Mouse (Mus musculus): ENCODE measurements around the gene Syt17. TPM values are rescaled to one million over a fixed set of nuclear protein-coding genes. Genes with fewer than 3 reads are reported as not detected.

The Syt17 gene
- polyA plus RNA-seq, 1 experiment: not detected

DNA sequence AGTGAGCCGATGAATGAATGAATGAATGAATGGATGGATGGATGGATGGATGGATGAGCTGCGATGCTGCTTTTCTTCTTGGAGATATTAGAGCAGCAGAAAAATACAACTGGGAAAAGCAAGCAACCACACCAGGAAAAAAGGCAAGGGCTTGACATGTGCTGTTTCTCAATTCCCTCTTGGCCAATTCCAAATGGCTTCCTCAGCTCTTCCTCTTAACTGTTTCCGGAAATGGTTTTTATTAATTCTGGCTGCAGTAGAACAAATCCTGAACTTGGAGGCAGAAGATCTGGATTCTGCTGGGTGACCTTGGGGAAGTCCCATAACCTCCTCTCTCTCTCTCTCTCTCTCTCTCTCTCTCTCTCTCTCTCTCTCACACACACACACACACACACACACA lies 20.0 kb upstream of the Syt17 start:
- Histone ChIP-seq H3K27ac (ENCODE audit: insufficient read depth, low read depth, low read length) (no peak overlapping the region), H3K4me1 (ENCODE audit: control insufficient read depth, insufficient read depth, low read length) (peaks cover 1% of the 10 kb centered on the region; the same call in 1 of the 2 replicates), H3K4me3 (ENCODE audit: insufficient read depth, low read depth, low read length) (no peak overlapping the region)
- no peak for TF ChIP-seq CTCF (IDR thresholded peaks at IDR 0.05; ENCODE audit: insufficient read depth, low read depth, low read length)
- TF ChIP-seq POLR2A (IDR thresholded peaks at IDR 0.05; ENCODE audit: insufficient read depth, low read depth, low read length): no peak
- WGBS: over 99% methylated on average over 3 of the region's 3 CpGs

DNA sequence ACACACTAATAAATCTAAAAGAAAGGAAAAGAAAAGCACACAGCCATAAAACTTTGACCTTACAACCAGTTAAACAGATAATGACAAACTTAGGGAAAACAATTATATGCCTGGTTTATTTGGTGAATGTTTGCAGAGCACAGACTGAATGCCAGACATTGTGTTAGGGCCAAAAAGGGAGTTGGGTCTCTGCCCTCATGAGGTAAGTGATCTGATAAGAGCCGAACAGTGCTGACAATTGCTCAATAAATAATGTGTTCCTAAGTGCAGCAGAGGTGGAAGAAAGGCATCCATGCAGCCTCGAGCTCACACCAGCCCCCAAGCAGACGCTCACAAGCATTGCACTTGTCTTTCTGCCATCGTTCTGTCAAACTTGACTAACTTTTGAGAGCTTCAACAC lies 16.4 kb upstream of the Syt17 start:
- Histone ChIP-seq H3K4me3 (ENCODE audit: insufficient read depth, low read depth, low read length) (no peak overlapping the region), H3K4me1 (ENCODE audit: control insufficient read depth, insufficient read depth, low read length) (peaks cover 2% of the 10 kb centered on the region), H3K27ac (ENCODE audit: insufficient read depth, low read depth, low read length) (no peak overlapping the region)
- WGBS: 77% methylated on average over 4 of the region's 4 CpGs
- TF ChIP-seq CTCF (IDR thresholded peaks at IDR 0.05; ENCODE audit: insufficient read depth, low read depth, low read length): no peak
- TF ChIP-seq POLR2A (IDR thresholded peaks at IDR 0.05; ENCODE audit: insufficient read depth, low read depth, low read length): no peak

DNA sequence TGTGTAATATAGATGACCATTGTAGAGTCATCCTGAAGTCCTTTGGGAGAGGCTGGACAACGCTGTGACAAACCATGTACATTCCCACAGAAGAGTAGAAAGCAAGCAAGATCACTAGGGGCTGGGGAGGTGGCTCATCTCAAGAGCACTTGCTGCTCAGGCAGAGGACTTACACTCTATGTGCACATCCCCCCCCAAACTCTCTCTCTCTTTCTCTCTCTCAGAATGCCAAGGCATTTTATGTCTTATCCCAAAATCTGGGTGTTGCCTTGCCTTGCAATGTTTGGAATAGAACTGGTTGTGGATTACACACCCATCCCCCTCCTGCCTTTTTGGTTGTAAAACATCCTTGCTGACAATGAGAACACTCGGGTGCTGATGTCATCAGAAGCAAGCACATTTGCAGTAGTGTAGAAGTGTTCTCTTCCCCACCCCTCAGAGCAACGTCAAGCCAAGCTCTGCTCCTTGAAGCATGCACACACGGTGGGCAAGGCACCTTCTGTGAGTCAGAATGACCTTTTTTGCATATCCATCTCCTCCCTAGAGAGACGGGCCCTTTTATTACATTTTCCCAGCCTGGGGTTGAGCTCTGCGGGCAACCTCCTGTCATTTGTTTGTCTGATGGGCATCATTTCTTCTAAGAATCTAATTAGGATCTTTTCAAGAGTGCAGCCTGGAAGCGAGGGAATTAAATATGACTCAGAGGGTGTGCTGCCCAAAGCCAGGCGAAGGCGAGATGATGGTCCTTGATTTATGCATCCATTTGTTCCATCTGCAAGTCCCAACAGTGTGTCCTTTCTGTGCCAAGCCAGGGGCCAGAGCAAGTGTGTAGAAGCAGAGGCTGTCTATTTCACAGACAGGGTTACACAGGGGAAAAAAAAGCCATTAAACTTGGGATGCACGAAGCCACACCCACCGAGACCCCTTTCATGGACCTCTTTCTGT lies 15.1 kb upstream of the Syt17 start:
- H3K4me1 ChIP-seq (ENCODE audit: control insufficient read depth, insufficient read depth, low read length): peaks cover 2% of the 10 kb centered on the region
- no peak overlapping the region for H3K27ac ChIP-seq (ENCODE audit: insufficient read depth, low read depth, low read length)
- H3K4me3 ChIP-seq (ENCODE audit: insufficient read depth, low read depth, low read length): no peak overlapping the region
- WGBS: 38% methylated on average over 11 of the region's 11 CpGs
- no peak for TF ChIP-seq CTCF (IDR thresholded peaks at IDR 0.05; ENCODE audit: insufficient read depth, low read depth, low read length)
- no peak for TF ChIP-seq POLR2A (IDR thresholded peaks at IDR 0.05; ENCODE audit: insufficient read depth, low read depth, low read length)

DNA sequence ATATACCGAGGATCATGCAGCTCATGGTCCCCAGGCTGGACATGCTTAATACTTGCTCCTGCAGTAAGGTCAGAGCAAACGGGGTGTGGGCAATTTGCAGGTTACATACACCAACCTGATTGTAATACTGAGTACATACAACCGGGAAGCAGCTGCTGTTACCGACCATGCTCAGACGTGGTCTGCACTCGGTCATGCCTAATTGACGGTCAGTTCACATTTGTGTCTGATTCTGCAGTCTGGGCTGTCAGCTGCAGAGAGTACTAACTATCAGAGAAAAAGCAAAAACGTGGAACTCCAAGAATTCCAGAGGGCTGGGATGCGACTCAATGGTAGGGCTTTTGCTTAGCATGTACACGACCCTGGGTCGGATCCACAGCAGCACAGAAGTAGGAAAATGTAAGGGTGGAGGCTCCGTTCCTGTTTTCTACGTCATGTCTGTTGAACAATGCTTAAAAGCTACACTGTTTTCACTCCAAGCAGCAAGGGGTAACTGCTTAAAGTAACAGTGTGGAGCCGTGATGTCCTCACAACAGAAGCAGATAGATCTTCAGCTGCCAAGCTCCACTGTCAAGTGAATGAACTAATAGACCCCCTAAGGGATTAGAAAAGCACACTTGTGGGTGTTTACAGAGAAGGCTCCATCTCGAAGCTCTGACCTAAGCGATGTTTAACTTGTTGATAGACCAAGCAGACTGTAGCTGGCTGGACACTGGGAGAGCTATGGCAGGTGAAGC lies 13.5 kb upstream of the Syt17 start:
- WGBS: 51% methylated on average over 16 of the region's 16 CpGs
- H3K27ac ChIP-seq (ENCODE audit: insufficient read depth, low read depth, low read length): no peak overlapping the region
- peaks cover 2% of the 10 kb centered on the region for H3K4me1 ChIP-seq (ENCODE audit: control insufficient read depth, insufficient read depth, low read length)
- TF ChIP-seq POLR2A (IDR thresholded peaks at IDR 0.05; ENCODE audit: insufficient read depth, low read depth, low read length) (no peak), CTCF (IDR thresholded peaks at IDR 0.05; ENCODE audit: insufficient read depth, low read depth, low read length) (no peak)
- no peak overlapping the region for H3K4me3 ChIP-seq (ENCODE audit: insufficient read depth, low read depth, low read length)

DNA sequence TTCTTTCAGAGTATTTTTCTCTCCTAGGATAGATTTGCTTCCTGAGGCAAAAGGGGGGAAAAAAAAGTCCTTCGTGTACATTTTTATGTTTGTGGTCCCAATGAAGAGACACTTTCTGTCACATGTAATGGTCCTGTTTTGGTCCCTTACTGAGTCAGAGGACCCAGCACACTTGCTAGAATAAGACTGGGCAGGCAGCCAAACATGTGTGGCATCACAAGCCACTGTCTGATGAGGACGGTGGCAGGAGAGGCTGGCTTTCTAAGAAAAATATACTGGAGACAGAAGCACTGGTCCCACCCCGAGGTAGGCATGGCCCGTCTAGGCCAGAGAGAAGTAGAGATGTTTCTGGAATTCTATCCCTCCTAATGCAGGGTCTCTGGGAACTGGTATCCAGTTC lies 5.7 kb upstream of the Syt17 start:
- H3K27ac ChIP-seq (ENCODE audit: insufficient read depth, low read depth, low read length): no peak overlapping the region
- WGBS: 25% methylated on average over 4 of the region's 4 CpGs

DNA sequence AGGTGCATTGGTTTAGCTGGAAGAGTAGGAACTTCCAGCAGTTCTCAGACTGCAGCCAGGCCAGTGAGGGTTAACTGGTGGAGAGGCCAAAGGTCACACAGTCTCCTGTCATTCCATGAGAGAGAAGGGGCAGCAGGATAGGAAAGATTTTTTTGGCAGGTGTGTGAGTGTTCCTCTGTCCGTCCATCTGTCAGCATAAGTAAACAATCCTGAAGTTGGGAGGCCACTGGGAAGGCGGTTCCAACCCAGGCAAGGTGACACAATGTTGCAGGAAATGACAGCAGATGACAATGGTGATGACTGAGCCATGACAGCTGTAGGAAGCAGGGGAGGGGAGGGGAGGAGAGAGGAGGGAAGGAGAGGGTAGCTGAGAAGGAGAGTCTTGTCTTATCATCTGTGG lies 4.9 kb upstream of the Syt17 start:
- Histone ChIP-seq H3K27ac (ENCODE audit: insufficient read depth, low read depth, low read length) (no peak overlapping the region), H3K4me1 (ENCODE audit: control insufficient read depth, insufficient read depth, low read length) (peaks cover 10% of the 10 kb centered on the region)
- WGBS: 75% methylated on average over 2 of the region's 2 CpGs

More for the DNA sequence above, 5.7 kb upstream of the Syt17 start:
- H3K4me3 ChIP-seq (ENCODE audit: insufficient read depth, low read depth, low read length): no peak overlapping the region
- peaks cover 4% of the 10 kb centered on the region for H3K4me1 ChIP-seq (ENCODE audit: control insufficient read depth, insufficient read depth, low read length)
- no peak for TF ChIP-seq POLR2A (IDR thresholded peaks at IDR 0.05; ENCODE audit: insufficient read depth, low read depth, low read length)
- no peak for TF ChIP-seq CTCF (IDR thresholded peaks at IDR 0.05; ENCODE audit: insufficient read depth, low read depth, low read length)

DNA sequence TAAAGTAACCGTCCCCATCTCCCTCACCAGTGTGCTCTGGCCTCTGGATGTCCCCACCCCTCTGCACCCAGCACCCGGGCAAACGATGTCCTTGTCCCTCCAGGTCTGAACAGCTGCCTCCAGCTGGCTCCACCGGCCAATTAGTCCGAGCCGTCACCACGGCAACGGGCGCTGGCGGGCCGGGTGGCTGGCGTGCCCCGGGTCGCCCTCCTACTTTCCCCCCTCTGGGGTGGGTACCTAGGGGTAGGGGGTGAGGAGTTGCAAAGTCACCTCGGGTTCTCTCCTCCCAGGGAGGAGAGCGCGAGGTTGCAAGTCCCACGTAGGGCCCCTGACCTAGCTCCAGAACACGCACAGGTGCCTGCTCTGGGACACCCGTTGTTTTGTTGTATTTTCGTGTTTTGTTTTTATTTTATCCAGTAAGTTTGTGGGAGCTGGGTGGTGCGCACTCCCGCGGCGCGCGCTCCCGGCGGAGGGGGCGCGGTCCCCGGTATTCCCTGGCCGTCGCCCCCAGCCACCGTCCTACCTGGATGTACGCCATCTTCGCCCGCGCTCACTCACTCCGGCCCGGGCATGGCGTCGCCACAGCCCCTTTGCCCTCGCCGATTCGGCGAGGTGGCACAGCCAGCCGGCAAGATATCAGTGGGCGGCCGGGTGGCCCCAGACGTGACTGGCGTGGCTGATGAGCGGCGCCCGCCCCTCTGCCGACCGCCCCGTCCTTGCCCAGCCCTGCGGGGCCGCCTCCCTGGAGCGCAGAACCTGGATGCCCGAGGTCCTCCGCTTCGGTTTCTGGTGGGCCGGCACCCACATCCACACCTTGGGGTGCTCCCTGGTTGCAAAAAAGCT lies 510 bp downstream of the Syt17 start:
- Histone ChIP-seq H3K27ac (ENCODE audit: insufficient read depth, low read depth, low read length) (no peak overlapping the region), H3K4me3 (ENCODE audit: insufficient read depth, low read depth, low read length) (peak overlapping the region; percentile 40), H3K4me1 (ENCODE audit: control insufficient read depth, insufficient read depth, low read length) (peaks cover 16% of the 10 kb centered on the region)
- TF ChIP-seq CTCF (IDR thresholded peaks at IDR 0.05; ENCODE audit: insufficient read depth, low read depth, low read length): no peak
- 0 out of 2 replicates have a peak, but pooled peaks have one; percentile 13 for TF ChIP-seq POLR2A (IDR thresholded peaks at IDR 0.05; ENCODE audit: insufficient read depth, low read depth, low read length)
- under 1% methylated on average over 65 of the region's 65 CpGs for WGBS

More for the DNA sequence above, 4.9 kb upstream of the Syt17 start:
- no peak overlapping the region for H3K4me3 ChIP-seq (ENCODE audit: insufficient read depth, low read depth, low read length)
- TF ChIP-seq CTCF (IDR thresholded peaks at IDR 0.05; ENCODE audit: insufficient read depth, low read depth, low read length) (no peak), POLR2A (IDR thresholded peaks at IDR 0.05; ENCODE audit: insufficient read depth, low read depth, low read length) (no peak)

DNA sequence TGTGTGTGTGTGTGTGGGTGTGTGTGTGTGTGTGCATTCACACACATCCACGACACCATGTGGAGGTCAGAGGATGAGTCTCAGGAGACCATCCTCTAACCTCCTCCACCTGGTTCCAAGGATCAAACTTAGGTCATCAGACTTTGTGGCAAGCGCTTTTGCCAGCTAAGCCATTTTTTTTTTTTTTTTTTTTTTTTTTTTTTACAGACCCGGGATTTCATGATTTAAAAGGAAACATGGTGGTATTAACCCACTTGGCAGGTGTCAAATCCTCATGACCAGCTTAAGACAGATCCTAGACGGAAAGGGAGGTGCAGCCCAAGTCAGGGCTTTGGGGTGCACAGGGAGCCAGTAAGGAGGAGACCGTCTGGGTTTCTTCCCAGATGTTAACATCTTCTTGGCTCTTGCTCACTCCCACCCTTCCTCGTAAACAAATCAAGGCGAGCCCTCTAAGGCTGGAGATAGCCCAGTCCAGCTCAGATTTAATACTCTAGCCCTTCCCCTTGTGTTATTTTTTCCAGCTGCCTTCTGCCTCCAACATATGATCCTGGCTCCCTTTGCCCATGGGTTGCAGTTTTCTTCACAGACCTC lies 4.0 kb downstream of the Syt17 start:
- H3K4me1 ChIP-seq (ENCODE audit: control insufficient read depth, insufficient read depth, low read length): peaks cover 16% of the 10 kb centered on the region
- no peak overlapping the region for H3K27ac ChIP-seq (ENCODE audit: insufficient read depth, low read depth, low read length)
- no peak overlapping the region for H3K4me3 ChIP-seq (ENCODE audit: insufficient read depth, low read depth, low read length)
- TF ChIP-seq CTCF (IDR thresholded peaks at IDR 0.05; ENCODE audit: insufficient read depth, low read depth, low read length): no peak
- TF ChIP-seq POLR2A (IDR thresholded peaks at IDR 0.05; ENCODE audit: insufficient read depth, low read depth, low read length): no peak
- WGBS: 67% methylated on average over 7 of the region's 7 CpGs
